Mouse (Mus musculus): ENCODE measurements around the gene Rin1. TPM values are rescaled to one million over a fixed set of nuclear protein-coding genes. Genes with fewer than 3 reads are reported as not detected.

Gene Rin1
- polyA plus RNA-seq, 1 experiment from 2014 or later = 1.1 TPM

DNA sequence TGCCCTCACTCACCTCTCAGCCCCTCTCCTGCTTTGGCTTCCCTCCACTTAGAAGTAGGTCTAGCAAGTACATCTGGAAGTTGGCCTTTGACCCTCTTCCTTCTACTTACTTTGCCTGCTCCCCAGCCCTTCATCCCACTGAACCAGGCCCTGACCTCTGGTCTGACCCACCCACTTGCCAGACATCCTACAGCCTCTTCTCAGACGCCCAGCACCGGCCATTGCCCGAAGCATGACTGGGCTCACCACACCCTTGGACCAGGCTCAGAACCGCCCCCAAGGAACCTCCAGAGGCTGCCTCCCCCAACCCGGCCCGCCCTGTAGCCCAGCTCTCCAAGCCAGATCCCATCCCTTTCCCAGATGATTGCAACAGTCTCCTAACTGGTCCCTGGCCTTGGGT lies 12.2 kb downstream of the Rin1 start:
- no peak for ATAC-seq (ENCODE audit: low FRiP score)
- Histone ChIP-seq H3K4me2 (replicated peaks) (no peak overlapping the region), H3K27me3 (ENCODE audit: control insufficient read depth, insufficient read depth, low read length) (peaks cover 7% of the 10 kb centered on the region), H3K36me3 (replicated peaks; ENCODE audit: control insufficient read depth, insufficient read depth) (no peaks in the 10 kb centered on the region), H3K27ac (no peak overlapping the region), H3K9ac (no peak overlapping the region), H3K4me1 (replicated peaks; ENCODE audit: control insufficient read depth, insufficient read depth, low read length) (peaks cover 15% of the 10 kb centered on the region; the same call in 1 of the 2 replicates), H3K4me3 (replicated peaks; ENCODE audit: low read length) (no peak overlapping the region), H3K9me3 (ENCODE audit: control insufficient read depth, low read length) (no peaks in the 10 kb centered on the region)
- no peak for DNase-seq (ENCODE audit: low spot score)
- 89% methylated on average over 6 of the region's 6 CpGs for WGBS

- no peak overlapping the region for H3K27ac ChIP-seq
- H3K27me3 ChIP-seq (ENCODE audit: control insufficient read depth, insufficient read depth, low read length) = peaks cover 21% of the 10 kb centered on the region; the same call in 1 of the 2 replicates
- DNase-seq (ENCODE audit: low spot score) = no peak
- 73% methylated on average over 7 of the region's 7 CpGs for WGBS
- H3K36me3 ChIP-seq (replicated peaks; ENCODE audit: control insufficient read depth, insufficient read depth) = no peaks in the 10 kb centered on the region
- no peak overlapping the region for H3K4me2 ChIP-seq (replicated peaks)
- peaks cover 20% of the 10 kb centered on the region for H3K4me1 ChIP-seq (replicated peaks; ENCODE audit: control insufficient read depth, insufficient read depth, low read length)
- no peak overlapping the region for H3K9ac ChIP-seq
- no peaks in the 10 kb centered on the region for H3K9me3 ChIP-seq (ENCODE audit: control insufficient read depth, low read length)
- no peak overlapping the region for H3K4me3 ChIP-seq (replicated peaks; ENCODE audit: low read length)
- no peak for ATAC-seq (ENCODE audit: low FRiP score)
These were observed 14.8 kb downstream of the Rin1 start for GRCm38 (mm10) chr19:5065104-5065503.

- Histone ChIP-seq H3K4me2 (replicated peaks) (peak overlapping the region; percentile 64), H3K4me1 (replicated peaks; ENCODE audit: control insufficient read depth, insufficient read depth, low read length) (peaks cover 22% of the 10 kb centered on the region), H3K9me3 (ENCODE audit: control insufficient read depth, low read length) (no peaks in the 10 kb centered on the region), H3K4me3 (replicated peaks; ENCODE audit: low read length) (peak overlapping the region; percentile 31; the same call in 1 of the 2 replicates), H3K27me3 (ENCODE audit: control insufficient read depth, insufficient read depth, low read length) (peaks cover 21% of the 10 kb centered on the region; the same call in 1 of the 2 replicates), H3K27ac (no peak overlapping the region), H3K9ac (peak overlapping the region; percentile 52; the same call in 1 of the 2 replicates), H3K36me3 (replicated peaks; ENCODE audit: control insufficient read depth, insufficient read depth) (no peaks in the 10 kb centered on the region)
- ATAC-seq (ENCODE audit: low FRiP score) (no peak), DNase-seq (ENCODE audit: low spot score) (no peak)
- WGBS = 11% methylated on average over 15 of the region's 15 CpGs
These were observed 16.9 kb downstream of the Rin1 start for GRCm38 (mm10) chr19:5067040-5067799.

GRCm38 (mm10) chr19:5067867-5068569 lies 17.7 kb downstream of the Rin1 start, which contains the start of gene Cd248:
Gene Cd248, plus strand, starts transcription at chr19:5068078.
- H3K36me3 ChIP-seq (replicated peaks; ENCODE audit: control insufficient read depth, insufficient read depth) = no peaks in the 10 kb centered on the region
- peak within 1 kb of the TSS; percentile 64 for H3K4me2 ChIP-seq (replicated peaks)
- under 1% methylated on average over 54 of the region's 56 CpGs for WGBS
- DNase-seq (ENCODE audit: low spot score) (no peak), ATAC-seq (ENCODE audit: low FRiP score) (no peak)
- peaks cover 21% of the 10 kb centered on the region; the same call in 1 of the 2 replicates for H3K27me3 ChIP-seq (ENCODE audit: control insufficient read depth, insufficient read depth, low read length)
- peak within 1 kb of the TSS; percentile 31 for H3K4me3 ChIP-seq (replicated peaks; ENCODE audit: low read length)
- H3K27ac ChIP-seq = no peak within 1 kb of the TSS
- H3K9ac ChIP-seq = peak within 1 kb of the TSS; percentile 52
- H3K4me1 ChIP-seq (replicated peaks; ENCODE audit: control insufficient read depth, insufficient read depth, low read length) = peaks cover 22% of the 10 kb centered on the region
- no peaks in the 10 kb centered on the region for H3K9me3 ChIP-seq (ENCODE audit: control insufficient read depth, low read length)

DNA sequence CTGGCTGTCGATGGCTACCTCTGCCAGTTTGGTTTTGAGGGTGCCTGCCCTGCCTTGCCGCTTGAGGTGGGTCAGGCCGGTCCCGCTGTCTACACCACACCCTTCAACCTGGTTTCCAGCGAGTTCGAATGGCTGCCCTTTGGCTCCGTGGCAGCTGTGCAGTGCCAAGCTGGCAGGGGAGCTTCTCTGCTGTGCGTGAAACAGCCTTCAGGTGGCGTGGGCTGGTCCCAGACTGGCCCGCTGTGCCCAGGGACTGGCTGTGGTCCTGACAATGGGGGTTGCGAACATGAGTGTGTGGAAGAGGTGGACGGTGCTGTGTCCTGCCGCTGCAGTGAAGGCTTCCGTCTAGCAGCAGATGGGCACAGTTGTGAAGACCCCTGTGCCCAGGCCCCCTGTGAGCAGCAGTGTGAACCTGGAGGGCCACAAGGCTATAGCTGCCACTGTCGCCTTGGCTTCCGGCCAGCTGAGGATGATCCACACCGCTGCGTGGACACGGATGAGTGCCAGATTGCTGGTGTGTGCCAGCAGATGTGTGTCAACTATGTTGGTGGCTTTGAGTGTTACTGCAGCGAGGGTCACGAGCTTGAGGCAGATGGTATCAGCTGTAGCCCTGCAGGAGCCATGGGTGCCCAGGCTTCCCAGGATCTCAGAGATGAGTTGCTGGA lies 18.4 kb downstream of the Rin1 start:
- peak overlapping the region; percentile 52 for H3K9ac ChIP-seq
- ATAC-seq (ENCODE audit: low FRiP score) (no peak), DNase-seq (ENCODE audit: low spot score) (no peak)
- H3K27ac ChIP-seq = no peak overlapping the region
- WGBS = 31% methylated on average over 21 of the region's 21 CpGs
- H3K9me3 ChIP-seq (ENCODE audit: control insufficient read depth, low read length) = no peaks in the 10 kb centered on the region
- H3K27me3 ChIP-seq (ENCODE audit: control insufficient read depth, insufficient read depth, low read length) = peaks cover 21% of the 10 kb centered on the region; the same call in 1 of the 2 replicates
- H3K36me3 ChIP-seq (replicated peaks; ENCODE audit: control insufficient read depth, insufficient read depth) = no peaks in the 10 kb centered on the region
- peak overlapping the region; percentile 64 for H3K4me2 ChIP-seq (replicated peaks)
- H3K4me3 ChIP-seq (replicated peaks; ENCODE audit: low read length) = peak overlapping the region; percentile 31
- peaks cover 22% of the 10 kb centered on the region for H3K4me1 ChIP-seq (replicated peaks; ENCODE audit: control insufficient read depth, insufficient read depth, low read length)

DNA sequence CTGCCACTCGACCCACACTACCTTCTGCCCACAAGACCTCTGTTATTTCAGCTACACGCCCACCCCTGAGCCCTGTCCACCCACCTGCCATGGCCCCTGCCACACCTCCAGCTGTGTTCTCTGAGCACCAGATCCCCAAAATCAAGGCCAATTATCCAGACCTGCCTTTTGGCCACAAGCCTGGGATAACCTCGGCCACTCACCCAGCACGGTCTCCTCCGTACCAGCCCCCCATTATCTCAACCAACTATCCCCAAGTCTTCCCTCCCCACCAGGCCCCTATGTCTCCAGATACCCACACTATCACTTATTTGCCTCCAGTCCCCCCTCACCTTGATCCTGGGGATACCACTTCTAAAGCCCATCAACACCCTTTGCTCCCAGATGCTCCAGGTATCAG lies 19.2 kb downstream of the Rin1 start:
- Histone ChIP-seq H3K9me3 (ENCODE audit: control insufficient read depth, low read length) (no peaks in the 10 kb centered on the region), H3K27ac (no peak overlapping the region), H3K4me2 (replicated peaks) (peak overlapping the region; percentile 64), H3K36me3 (replicated peaks; ENCODE audit: control insufficient read depth, insufficient read depth) (no peaks in the 10 kb centered on the region), H3K9ac (no peak overlapping the region), H3K4me1 (replicated peaks; ENCODE audit: control insufficient read depth, insufficient read depth, low read length) (peaks cover 22% of the 10 kb centered on the region), H3K4me3 (replicated peaks; ENCODE audit: low read length) (no peak overlapping the region), H3K27me3 (ENCODE audit: control insufficient read depth, insufficient read depth, low read length) (peaks cover 21% of the 10 kb centered on the region; the same call in 1 of the 2 replicates)
- WGBS = 93% methylated on average over 5 of the region's 5 CpGs
- ATAC-seq (ENCODE audit: low FRiP score) (no peak), DNase-seq (ENCODE audit: low spot score) (no peak)

GRCm38 (mm10) chr19:5069978-5070377 lies 19.7 kb downstream of the Rin1 start:
- ATAC-seq (ENCODE audit: low FRiP score) = no peak
- Histone ChIP-seq H3K27ac (no peak overlapping the region), H3K9me3 (ENCODE audit: control insufficient read depth, low read length) (no peaks in the 10 kb centered on the region), H3K4me3 (replicated peaks; ENCODE audit: low read length) (peak overlapping the region; percentile 7; the same call in 1 of the 2 replicates), H3K36me3 (replicated peaks; ENCODE audit: control insufficient read depth, insufficient read depth) (no peaks in the 10 kb centered on the region), H3K4me2 (replicated peaks) (peak overlapping the region; percentile 64; the same call in 1 of the 2 replicates), H3K9ac (no peak overlapping the region), H3K4me1 (replicated peaks; ENCODE audit: control insufficient read depth, insufficient read depth, low read length) (peaks cover 22% of the 10 kb centered on the region), H3K27me3 (ENCODE audit: control insufficient read depth, insufficient read depth, low read length) (peaks cover 21% of the 10 kb centered on the region; the same call in 1 of the 2 replicates)
- WGBS = 82% methylated on average over 7 of the region's 7 CpGs
- no peak for DNase-seq (ENCODE audit: low spot score)

DNA sequence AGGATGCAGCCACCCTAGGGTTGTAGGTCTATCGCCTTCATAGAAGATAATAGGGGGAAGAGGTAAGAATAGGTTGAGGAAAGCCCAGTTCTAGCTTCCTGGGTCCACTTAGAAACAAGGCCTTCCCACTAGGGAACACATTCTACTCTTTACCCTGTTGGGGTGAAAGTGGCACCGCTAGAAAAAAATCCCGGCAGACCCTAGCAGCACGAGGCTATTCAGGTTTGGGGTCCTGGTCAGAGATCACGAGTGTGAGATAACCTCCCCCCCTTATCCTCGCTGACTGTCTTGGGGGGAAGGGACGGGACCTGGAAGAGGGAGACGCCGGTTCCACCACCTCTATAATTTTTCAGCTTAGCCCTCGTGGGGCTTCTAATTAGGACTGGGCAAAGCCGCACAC lies 20.8 kb downstream of the Rin1 start:
- DNase-seq (ENCODE audit: low spot score) = no peak
- Histone ChIP-seq H3K9me3 (ENCODE audit: control insufficient read depth, low read length) (no peaks in the 10 kb centered on the region), H3K9ac (peak overlapping the region; percentile 47), H3K27ac (no peak overlapping the region), H3K4me2 (replicated peaks) (peak overlapping the region; percentile 59), H3K4me1 (replicated peaks; ENCODE audit: control insufficient read depth, insufficient read depth, low read length) (peaks cover 22% of the 10 kb centered on the region), H3K36me3 (replicated peaks; ENCODE audit: control insufficient read depth, insufficient read depth) (no peaks in the 10 kb centered on the region), H3K27me3 (ENCODE audit: control insufficient read depth, insufficient read depth, low read length) (peaks cover 21% of the 10 kb centered on the region; the same call in 1 of the 2 replicates), H3K4me3 (replicated peaks; ENCODE audit: low read length) (peak overlapping the region; percentile 40)
- 13% methylated on average over 11 of the region's 11 CpGs for WGBS
- ATAC-seq (ENCODE audit: low FRiP score) = no peak
